Mouse (Mus musculus) CD8-positive naive resting alpha-beta T cell, adult 57 days (primary cell): ENCODE measurements around the gene Mrpl17. TPM values are rescaled to one million over a fixed set of nuclear protein-coding genes. Genes with fewer than 3 reads are reported as not detected.

Source experiments
- total RNA-seq: library from RNA; stranded (reverse); gene quantifications from one replicate; pipeline ENCODE4 v1.2.4, GENCODE M21; 2023

Gene Mrpl17
- 59.0 TPM for total RNA-seq

GRCm38 (mm10) chr7:105810877-105811489, at the start of gene Mrpl17:
Mrpl17 (minus strand) TSS chr7:105811099.

GRCm38 (mm10) chr7:105787285-105788140, 23.4 kb downstream of the Mrpl17 start, which contains the start of gene Dchs1:
Dchs1 (minus strand) TSS chr7:105787654.

Other genes starting within 250 kb of the Mrpl17 start
- gene Apbb1, start 229.4 kb downstream of the Mrpl17 start, total RNA-seq, result 2.6 TPM
- not detected for gene Hpx, start 211.0 kb downstream of the Mrpl17 start, total RNA-seq
- gene Trim3, start 177.5 kb downstream of the Mrpl17 start, total RNA-seq, result 17.5 TPM
- 68.0 TPM for gene Timm10b, start 171.0 kb downstream of the Mrpl17 start, total RNA-seq
- gene Arfip2, start 170.7 kb downstream of the Mrpl17 start, total RNA-seq, result 31.9 TPM
- gene Gm45799, start 170.5 kb downstream of the Mrpl17 start, total RNA-seq, result 8.8 TPM
- gene Dnhd1, start 160.3 kb downstream of the Mrpl17 start, total RNA-seq, result 4.7 TPM
- 93.6 TPM for gene Ilk, start 74.5 kb downstream of the Mrpl17 start, total RNA-seq
- 20.0 TPM for gene Rrp8, start 73.7 kb downstream of the Mrpl17 start, total RNA-seq
- gene Taf10, start 66.7 kb downstream of the Mrpl17 start, total RNA-seq, result 190 TPM
- 50.2 TPM for gene Tpp1, start 58.9 kb downstream of the Mrpl17 start, total RNA-seq
- gene Dchs1, start 23.4 kb downstream of the Mrpl17 start, total RNA-seq, result 0.03 TPM
- 110 TPM for gene Gm4070, start 142.9 kb upstream of the Mrpl17 start, total RNA-seq